Mouse (Mus musculus) CH12.LX (cell line): ENCODE data around the gene Akap7. TPM values are rescaled to one million over a fixed set of nuclear protein-coding genes. Genes with fewer than 3 reads are reported as not detected.

Source experiments
- DNase-seq: peaks from one replicate; pipeline ENCODE4 v3.0.0-alpha.2; 2013; ENCODE audit errors: extremely low read depth
- H3K27ac ChIP-seq: 2 replicates; pipeline ENCODE4 v1.5.1; 2012; ENCODE audit warnings: low read depth, mild to moderate bottlenecking, control low read depth, moderate library complexity; ENCODE audit not compliant: insufficient read depth
- H3K27me3 ChIP-seq: replicated peaks from 2 replicates; pipeline ENCODE3; 2012; ENCODE audit warnings: inconsistent platforms
- H3K36me3 ChIP-seq, 2 experiments: replicated peaks in 1 of 2; 2 replicates each; pipeline versions ENCODE3 to v1.6.1; 2012; ENCODE audit warnings: inconsistent platforms in 1 of 2, low read length in 1 of 2, mild to moderate bottlenecking in 1 of 2, mixed read lengths in 1 of 2, moderate library complexity in 1 of 2; ENCODE audit not compliant: control insufficient read depth in 1 of 2, insufficient read depth in 1 of 2
- H3K4me1 ChIP-seq, 2 experiments: 2 replicates each; pipeline ENCODE4 v1.6.1; 2012; ENCODE audit warnings: inconsistent platforms in 1 of 2, moderate library complexity in 1 of 2; ENCODE audit not compliant: insufficient read depth in 2 of 2, control insufficient read depth in 1 of 2
- H3K4me2 ChIP-seq: 2 replicates; pipeline ENCODE4 v1.6.1; 2012; ENCODE audit warnings: low read depth, mild to moderate bottlenecking, control low read depth; ENCODE audit not compliant: poor library complexity, insufficient read depth, severe bottlenecking
- H3K4me3 ChIP-seq, 3 experiments: fragments of 150-350 bp in 1 of 3; sonication (generic) in 1 of 3; replicated peaks in 1 of 3; 2 replicates each; pipeline versions ENCODE3 to v1.5.1; 2011 to 2012; ENCODE audit warnings: low read depth in 2 of 3, low read length in 2 of 3, mild to moderate bottlenecking in 2 of 3, moderate library complexity in 2 of 3, control low read depth in 1 of 3, improper control_type of control experiment in 1 of 3, inconsistent platforms in 1 of 3, mixed read lengths in 1 of 3; ENCODE audit not compliant: poor library complexity in 1 of 3
- H3K79me2 ChIP-seq: replicated peaks from 2 replicates; pipeline ENCODE4 v1.6.1; 2012; ENCODE audit warnings: mild to moderate bottlenecking, moderate library complexity; ENCODE audit not compliant: control insufficient read depth, poor library complexity, insufficient read depth, severe bottlenecking; ENCODE audit errors: extremely low read depth
- H3K9ac ChIP-seq: 2 replicates; pipeline ENCODE4 v1.6.1; 2012; ENCODE audit warnings: low read depth, mild to moderate bottlenecking, control low read depth, moderate library complexity; ENCODE audit not compliant: insufficient read depth
- H3K9me3 ChIP-seq: replicated peaks from 2 replicates; pipeline ENCODE3; 2012; ENCODE audit warnings: low read length, inconsistent platforms, mixed read lengths
- CHD2 ChIP-seq: IDR thresholded peaks from 2 replicates; pipeline ENCODE4 v1.6.1; 2011; ENCODE audit warnings: low read length, improper control_type of control experiment
- CTCF ChIP-seq, 2 experiments: IDR thresholded peaks in 1 of 2; conservative IDR thresholded peaks in 1 of 2; 2 replicates each; pipeline ENCODE4 v1.5.1; 2011 to 2012; ENCODE audit warnings: low read depth in 2 of 2, low read length in 2 of 2, improper control_type of control experiment in 1 of 2, inconsistent platforms in 1 of 2, mild to moderate bottlenecking in 1 of 2, moderate library complexity in 1 of 2
- ETS1 ChIP-seq: conservative IDR thresholded peaks from 2 replicates; pipeline ENCODE4 v1.6.1; 2012; ENCODE audit warnings: low read depth, mild to moderate bottlenecking, inconsistent platforms, low read length, improper control_type of control experiment, moderate library complexity
- GABPA ChIP-seq: IDR thresholded peaks from 2 replicates; pipeline ENCODE4 v1.6.1; 2012; ENCODE audit warnings: low read depth, low read length, improper control_type of control experiment, inconsistent platforms; ENCODE audit not compliant: insufficient replicate concordance
- KAT2A ChIP-seq: IDR thresholded peaks from 2 replicates; pipeline ENCODE4 v1.6.1; 2012; ENCODE audit warnings: low read length, improper control_type of control experiment, inconsistent platforms; ENCODE audit not compliant: insufficient replicate concordance
- MAZ ChIP-seq: IDR thresholded peaks from 2 replicates; pipeline ENCODE4 v1.6.1; 2012; ENCODE audit warnings: low read depth, mild to moderate bottlenecking, inconsistent platforms, low read length, improper control_type of control experiment, moderate library complexity
- NELFE ChIP-seq: IDR thresholded peaks from 2 replicates; pipeline ENCODE4 v1.6.1; 2011; ENCODE audit warnings: low read depth, low read length, improper control_type of control experiment
- NRF1 ChIP-seq: IDR thresholded peaks from 2 replicates; pipeline ENCODE4 v1.6.1; 2014; ENCODE audit warnings: low read depth, mild to moderate bottlenecking, inconsistent platforms, low read length, improper control_type of control experiment, moderate library complexity
- POLR2A ChIP-seq: IDR thresholded peaks from 2 replicates; pipeline ENCODE4 v1.6.1; 2011; ENCODE audit warnings: low read depth, mild to moderate bottlenecking, improper control_type of control experiment, low read length
- POLR2AphosphoS2 ChIP-seq: IDR thresholded peaks from 2 replicates; pipeline ENCODE4 v1.6.1; 2011; ENCODE audit warnings: low read depth, low read length, improper control_type of control experiment
- RCOR1 ChIP-seq: conservative IDR thresholded peaks from 2 replicates; pipeline ENCODE4 v1.6.1; 2012; ENCODE audit warnings: low read depth, mild to moderate bottlenecking, inconsistent platforms, low read length, improper control_type of control experiment
- UBTF ChIP-seq: IDR thresholded peaks from 2 replicates; pipeline ENCODE4 v1.6.1; 2012; ENCODE audit warnings: low read depth, mild to moderate bottlenecking, inconsistent platforms, low read length, improper control_type of control experiment, moderate library complexity
- USF2 ChIP-seq: conservative IDR thresholded peaks from 2 replicates; pipeline ENCODE4 v1.6.1; 2011; ENCODE audit warnings: low read depth, low read length, improper control_type of control experiment
- ZKSCAN1 ChIP-seq: IDR thresholded peaks from 2 replicates; pipeline ENCODE4 v1.6.1; 2012; ENCODE audit warnings: low read depth, inconsistent platforms, low read length, improper control_type of control experiment, borderline replicate concordance
- ZMIZ1 ChIP-seq: IDR thresholded peaks from 2 replicates; pipeline ENCODE4 v1.6.1; 2012; ENCODE audit warnings: low read depth, mild to moderate bottlenecking, inconsistent platforms, low read length, improper control_type of control experiment
- dilution Hi-C: fragments of 300-500 bp; cut with MboI; formaldehyde crosslinking; loops from 2 replicates; pipeline ENCODE4 v1.14.3; 2020; ENCODE audit warnings: low sequenced_read_pairs; ENCODE audit not compliant: extremely low pct_unique_long_range_greater_than_20kb, extremely low pct_ligation_motif_present
- in situ Hi-C: fragments of 300-500 bp; cut with MboI; formaldehyde crosslinking; loops from 3 replicates; pipeline ENCODE4 v1.14.3; 2019; ENCODE audit warnings: low sequenced_read_pairs, low pct_ligation_motif_present, low pct_unique_long_range_greater_than_20kb, mixed read lengths
- polyA plus RNA-seq: library from polyadenylated mRNA; unstranded; fragments of >175 nt; gene quantifications from 2 replicates; pipeline ENCODE4 v1.2.1, GENCODE M21; 2012; ENCODE audit warnings: low read depth; ENCODE audit not compliant: insufficient read length
- total RNA-seq, 2 experiments: library from RNA; depleted of rRNA; stranded (reverse); fragments of 300-350 nt in 1 of 2; fragments of >200 nt in 1 of 2; gene quantifications; 2 replicates each; pipeline ENCODE4 v1.2.3; 2012 to 2014

Gene Akap7
- total and polyA plus RNA-seq, 3 experiments: 6.2 to 12.1 (median 7.1) TPM

DNA sequence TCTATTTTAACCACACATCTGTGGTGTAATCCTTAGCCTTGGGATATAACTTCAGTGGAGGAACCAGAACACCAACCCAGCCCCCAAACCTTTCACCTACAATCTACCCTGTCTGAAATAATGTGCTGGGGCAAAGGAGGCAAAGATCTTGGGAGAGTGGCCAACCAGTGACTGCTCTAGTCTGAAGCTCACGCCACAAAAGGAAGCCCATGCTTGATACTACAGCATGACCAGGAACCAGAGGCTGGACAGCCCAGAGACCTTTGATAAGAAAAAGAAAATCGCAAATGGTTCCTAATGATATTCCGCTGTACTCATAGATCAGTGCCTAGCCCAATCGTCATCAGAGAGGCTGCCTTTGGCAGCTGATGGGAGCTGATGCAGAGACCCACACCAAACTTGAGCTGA is 9.4 kb downstream of the Akap7 start:
- no peaks in the 10 kb centered on the region for H3K27me3 ChIP-seq
- H3K9ac ChIP-seq: no peak overlapping the region
- peak overlapping the region; percentile 77; the same call in 1 of the 2 replicates for H3K4me2 ChIP-seq
- H3K4me1 ChIP-seq: peaks cover 8 to 42% of the 10 kb centered on the region in 2 experiments
- H3K27ac ChIP-seq: no peak overlapping the region
- dilution Hi-C loops (no loop called here), in situ Hi-C loops (no loop called here)
- H3K79me2 ChIP-seq: no peaks in the 10 kb centered on the region
- TF ChIP-seq NRF1 (no peak), ETS1 (no peak), POLR2A (no peak), RCOR1 (no peak), KAT2A (no peak), NELFE (no peak), GABPA (no peak), ZKSCAN1 (no peak)
- DNase-seq: no peak
- no peak overlapping the region for H3K4me3 ChIP-seq
- H3K9me3 ChIP-seq: no peaks in the 10 kb centered on the region
- no peaks in the 10 kb centered on the region for H3K36me3 ChIP-seq

DNA sequence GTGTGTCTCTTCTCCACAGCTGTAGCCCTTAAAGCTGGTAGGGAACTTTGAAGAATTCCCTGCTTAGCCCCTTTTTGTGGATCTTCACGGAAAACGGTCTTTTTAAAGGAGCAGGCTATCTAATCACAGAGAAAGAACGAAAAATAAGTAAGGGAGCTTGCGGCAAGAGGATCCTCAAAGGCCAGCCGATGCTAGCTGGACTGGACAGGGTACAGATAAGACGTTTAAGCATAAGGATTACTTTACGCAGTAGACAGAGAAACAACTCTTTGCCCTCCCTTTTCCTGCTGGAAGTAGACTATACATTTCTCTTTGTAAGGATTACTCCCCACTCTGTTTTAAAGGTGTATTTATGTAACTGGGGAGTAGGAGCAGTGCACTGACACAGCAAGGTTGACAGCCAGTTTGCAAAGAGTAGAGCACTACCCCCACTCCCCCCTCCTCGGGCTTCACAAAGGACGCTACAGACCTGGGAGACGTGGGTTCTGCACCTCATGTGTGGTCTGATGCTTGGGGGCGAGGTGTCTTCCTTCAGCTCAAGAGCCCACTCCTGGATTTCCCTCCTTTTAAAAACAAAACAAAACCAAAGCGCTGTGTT is 9.9 kb downstream of the Akap7 start:
- Histone ChIP-seq H3K79me2 (no peaks in the 10 kb centered on the region), H3K9ac (peak overlapping the region; percentile 79; the same call in 1 of the 2 replicates), H3K36me3 (no peaks in the 10 kb centered on the region), H3K9me3 (no peaks in the 10 kb centered on the region), H3K4me2 (peak overlapping the region; percentile 77), H3K4me3 (peak overlapping the region in 2 of 3 experiments; percentile 64 to 66), H3K27ac (no peak overlapping the region), H3K4me1 (peaks cover 8 to 39% of the 10 kb centered on the region in 2 experiments), H3K27me3 (no peaks in the 10 kb centered on the region)
- in situ Hi-C loops: no loop called here
- TF ChIP-seq MAZ: no peak
- no peak for TF ChIP-seq CTCF (conservative IDR thresholded peaks at IDR 0.05 in 1 of 2, IDR thresholded peaks at IDR 0.05 in 1 of 2; ENCODE audit: low read depth in 2 of 2, low read length in 2 of 2)
- no peak for TF ChIP-seq UBTF
- no peak for TF ChIP-seq NELFE
- no peak for TF ChIP-seq CHD2
- TF ChIP-seq POLR2AphosphoS2: no peak
- TF ChIP-seq USF2: no peak
- TF ChIP-seq ZMIZ1: no peak
- dilution Hi-C loops: no loop called here
- DNase-seq: no peak
